Mouse (Mus musculus) kidney, adult 2 months (tissue): Measurements from ENCODE around the gene Mast3.

Experiments
- CTCF ChIP-seq: fragments of 200-500 bp; conservative IDR thresholded peaks from 2 replicates; pipeline ENCODE4 v1.5.1; 2011; ENCODE audit warnings: low read depth, mild to moderate bottlenecking, control low read depth, low read length, moderate library complexity, mixed read lengths; ENCODE audit not compliant: insufficient read depth, insufficient read length
- POLR2A ChIP-seq: fragments of 200-500 bp; IDR thresholded peaks from one replicate; pipeline ENCODE4 v1.6.1; 2011; ENCODE audit warnings: low read depth, low read length, control low read depth

- TF ChIP-seq CTCF (peak; percentile 94), POLR2A (no peak)
Observed at GRCm38 (mm10) chr8:70841147-70842072, 36.6 kb upstream of the Mast3 start.
